Mouse (Mus musculus) embryonic facial prominence, embryonic 12.5 days (tissue): ENCODE data around the gene Mamstr. TPM values are rescaled to one million over a fixed set of nuclear protein-coding genes. Genes with fewer than 3 reads are reported as not detected.
A peak's percentile ranks its signal among the peaks of the same experiment; 100 is the strongest.

ENCODE experiments used
- ATAC-seq: fragments of 200-750 bp; cut with Nextera tagmentation; 2 replicates; pipeline ENCODE4 v1.8.0; 2017; ENCODE audit not compliant: insufficient number of reproducible peaks, insufficient read depth, low FRiP score, low TSS enrichment
- H3K27ac ChIP-seq: fragments of 300-500 bp; sonication (generic); 2 replicates; pipeline ENCODE4 v1.5.1; 2016; ENCODE audit warnings: mild to moderate bottlenecking
- H3K27me3 ChIP-seq: fragments of 300-500 bp; sonication (generic); 2 replicates; pipeline ENCODE4 v1.6.1; 2016; ENCODE audit warnings: mild to moderate bottlenecking, moderate library complexity
- H3K36me3 ChIP-seq: fragments of 300-500 bp; sonication (generic); 2 replicates; pipeline ENCODE4 v1.6.1; 2016; ENCODE audit warnings: mild to moderate bottlenecking
- H3K4me1 ChIP-seq: fragments of 300-500 bp; sonication (generic); 2 replicates; pipeline ENCODE4 v1.6.1; 2016
- H3K4me2 ChIP-seq: fragments of 300-500 bp; sonication (generic); replicated peaks from 2 replicates; pipeline ENCODE4 v1.6.1; 2016; ENCODE audit warnings: mild to moderate bottlenecking, moderate library complexity
- H3K4me3 ChIP-seq: fragments of 300-500 bp; sonication (generic); 2 replicates; pipeline ENCODE4 v1.5.1; 2016; ENCODE audit warnings: mild to moderate bottlenecking
- H3K9ac ChIP-seq: fragments of 300-500 bp; sonication (generic); 2 replicates; pipeline ENCODE4 v1.6.1; 2016; ENCODE audit warnings: mild to moderate bottlenecking, moderate library complexity
- H3K9me3 ChIP-seq: fragments of 300-500 bp; sonication (generic); 2 replicates; pipeline ENCODE4 v1.6.1; 2016; ENCODE audit warnings: mild to moderate bottlenecking, moderate library complexity
- WGBS: fragments of 180-500 bp; shearing (Covaris S2); methylation state at CpG from one replicate; pipeline ENCODE4 v1.1.7; 2016; 5-methylcytosine and 5-hydroxymethylcytosine counted together
- polyA plus RNA-seq: library from polyadenylated mRNA; unstranded; fragments of >200 nt; fragmentation: Nextera tagmentation; extraction: Ambion mirVana; gene quantifications from 2 replicates; pipeline ENCODE4 v1.2.1, GENCODE M21; 2016

Mamstr gene
- polyA plus RNA-seq, 1 experiment from 2014 or later, result 5.4 TPM

GRCm38 (mm10) chr7:45630064-45630907 lies 9.5 kb upstream of the Mamstr start:
- 73% methylated on average over 23 of the region's 23 CpGs for WGBS
- Histone ChIP-seq H3K27ac (no peak overlapping the region), H3K36me3 (no peaks in the 10 kb centered on the region), H3K27me3 (peaks cover 29% of the 10 kb centered on the region), H3K4me2 (no peak overlapping the region), H3K4me1 (peaks cover 9% of the 10 kb centered on the region), H3K9ac (no peak overlapping the region), H3K9me3 (no peaks in the 10 kb centered on the region), H3K4me3 (no peak overlapping the region)
- ATAC-seq, result no peak

DNA sequence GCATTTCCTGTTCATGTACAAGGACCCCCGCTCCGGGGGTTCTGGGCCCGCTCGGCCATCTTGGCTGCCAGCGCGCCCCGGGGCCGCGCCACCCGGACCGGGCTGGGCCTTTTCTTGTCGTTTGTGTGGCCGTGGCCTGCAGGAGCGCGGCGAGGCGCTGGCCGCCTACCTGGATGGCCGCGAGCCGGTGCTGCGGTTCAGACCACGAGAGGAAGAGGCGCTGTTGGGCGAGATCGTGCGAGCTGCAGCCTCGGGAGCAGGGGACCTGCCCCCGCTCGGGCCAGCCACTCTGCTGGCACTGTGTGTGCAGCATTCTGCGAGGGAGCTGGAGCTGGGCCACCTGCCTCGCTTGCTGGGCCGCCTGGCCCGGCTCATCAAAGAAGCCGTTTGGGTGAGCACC lies 7.3 kb upstream of the Mamstr start:
- ATAC-seq, result no peak
- Histone ChIP-seq H3K27ac (0 out of 2 replicates have a peak overlapping the region, but pooled peaks have one; percentile 6), H3K4me1 (peaks cover 9% of the 10 kb centered on the region), H3K4me2 (peak overlapping the region; percentile 54), H3K36me3 (peaks cover 8% of the 10 kb centered on the region; the same call in 1 of the 2 replicates), H3K27me3 (peaks cover 24% of the 10 kb centered on the region), H3K9me3 (no peaks in the 10 kb centered on the region), H3K9ac (peak overlapping the region; percentile 63), H3K4me3 (peak overlapping the region; percentile 30)
- 14% methylated on average over 31 of the region's 35 CpGs for WGBS

DNA sequence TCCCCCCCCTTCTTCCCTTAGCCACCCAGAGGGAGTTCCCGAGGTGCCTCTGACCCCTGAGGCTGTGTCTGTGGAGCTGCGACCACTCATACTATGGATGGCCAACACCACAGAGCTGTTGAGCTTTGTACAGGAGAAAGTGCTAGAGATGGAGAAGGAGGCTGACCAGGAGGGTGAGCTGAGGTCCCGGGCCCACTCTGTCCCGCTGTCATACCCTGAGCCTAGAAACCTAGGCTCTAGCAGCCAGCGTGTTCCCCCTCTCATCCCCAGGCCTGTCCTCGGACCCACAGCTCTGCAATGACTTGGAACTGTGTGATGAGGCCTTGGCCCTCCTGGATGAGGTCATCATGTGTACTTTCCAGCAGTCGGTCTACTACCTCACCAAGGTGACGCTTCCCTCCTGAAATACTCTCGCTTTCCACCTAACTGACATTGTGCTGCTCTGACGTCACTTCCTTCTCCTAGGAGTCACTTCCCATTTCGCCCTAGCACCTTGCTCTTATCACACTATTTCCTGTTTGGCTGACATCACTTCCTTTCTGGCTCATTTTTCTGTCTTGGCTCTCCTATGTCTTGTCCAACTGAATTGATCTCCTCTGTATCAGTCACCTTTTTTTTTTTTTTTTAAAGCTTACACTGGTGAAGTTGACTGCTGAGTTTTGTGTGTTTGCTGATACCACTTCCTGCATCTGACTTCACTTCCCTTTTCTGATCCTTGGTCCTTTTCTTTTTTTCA lies 4.7 kb upstream of the Mamstr start:
- Histone ChIP-seq H3K4me2 (no peak overlapping the region), H3K4me1 (peaks cover 16% of the 10 kb centered on the region), H3K36me3 (peaks cover 8% of the 10 kb centered on the region; the same call in 1 of the 2 replicates), H3K9me3 (no peaks in the 10 kb centered on the region), H3K9ac (no peak overlapping the region), H3K27ac (0 out of 2 replicates have a peak overlapping the region, but pooled peaks have one; percentile 23), H3K27me3 (peaks cover 6% of the 10 kb centered on the region; the same call in 1 of the 2 replicates), H3K4me3 (no peak overlapping the region)
- no peak for ATAC-seq
- 88% methylated on average over 11 of the region's 11 CpGs for WGBS

GRCm38 (mm10) chr7:45635711-45636688 lies 3.8 kb upstream of the Mamstr start:
- Histone ChIP-seq H3K9ac (no peak overlapping the region), H3K36me3 (peaks cover 8% of the 10 kb centered on the region; the same call in 1 of the 2 replicates), H3K9me3 (no peaks in the 10 kb centered on the region), H3K4me1 (peaks cover 17% of the 10 kb centered on the region), H3K4me2 (no peak overlapping the region), H3K27me3 (peaks cover 5% of the 10 kb centered on the region; the same call in 1 of the 2 replicates), H3K4me3 (no peak overlapping the region), H3K27ac (no peak overlapping the region)
- ATAC-seq, result no peak
- WGBS, result 77% methylated on average over 15 of the region's 15 CpGs

- H3K4me2 ChIP-seq, result no peak overlapping the region
- H3K4me3 ChIP-seq, result no peak overlapping the region
- H3K27ac ChIP-seq, result no peak overlapping the region
- H3K27me3 ChIP-seq, result peaks cover 3% of the 10 kb centered on the region; the same call in 1 of the 2 replicates
- H3K36me3 ChIP-seq, result peaks cover 8% of the 10 kb centered on the region; the same call in 1 of the 2 replicates
- no peak for ATAC-seq
- 93% methylated on average over 6 of the region's 6 CpGs for WGBS
- no peaks in the 10 kb centered on the region for H3K9me3 ChIP-seq
- H3K9ac ChIP-seq, result no peak overlapping the region
- peaks cover 28% of the 10 kb centered on the region for H3K4me1 ChIP-seq
Observed at GRCm38 (mm10) chr7:45637710-45638109, 2.1 kb upstream of the Mamstr start.

DNA sequence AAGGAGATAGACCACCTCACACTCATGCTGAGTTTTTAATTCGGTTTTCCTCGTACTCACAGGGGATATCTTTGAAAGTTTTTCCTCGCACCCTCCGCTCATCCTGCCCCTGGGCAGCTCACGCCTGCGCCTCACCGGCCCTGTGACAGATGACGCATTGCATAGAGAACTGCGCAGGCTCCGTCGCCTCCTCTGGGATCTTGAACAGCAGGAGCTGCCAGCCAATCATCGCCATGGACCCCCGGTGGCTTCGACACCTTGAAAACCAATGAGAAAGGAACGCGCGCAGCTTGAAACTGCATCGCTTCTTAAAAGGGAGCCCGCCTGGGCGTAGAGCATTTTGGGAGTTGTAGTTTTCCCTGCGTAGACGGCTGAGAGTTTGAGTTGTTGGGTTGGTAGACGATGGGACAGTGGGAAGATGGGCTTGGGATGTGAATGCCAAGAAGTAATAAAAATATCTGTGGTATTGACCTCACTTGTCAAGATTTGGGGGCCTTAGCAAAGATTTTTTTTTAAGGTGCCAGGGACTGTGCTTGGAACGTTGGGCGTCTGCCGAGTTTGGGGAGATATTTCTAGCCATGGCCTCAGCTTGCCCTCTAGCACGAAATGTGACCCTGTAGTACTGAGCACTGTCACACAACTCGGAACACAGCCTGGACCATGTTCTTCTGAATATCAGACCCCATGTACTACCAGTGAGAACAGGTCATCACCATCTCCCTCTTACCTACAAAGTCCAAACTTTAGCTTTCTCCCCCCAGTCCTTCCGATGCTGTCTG lies 965 bp upstream of the Mamstr start:
- whole genome bisulfite sequencing, result 16% methylated on average over 29 of the region's 29 CpGs
- no peaks in the 10 kb centered on the region for H3K9me3 ChIP-seq
- H3K4me1 ChIP-seq, result peaks cover 28% of the 10 kb centered on the region
- ATAC-seq, result peak; percentile 73; the same call in 1 of the 2 replicates
- peak overlapping the region; percentile 32; the same call in 1 of the 2 replicates for H3K27ac ChIP-seq
- H3K36me3 ChIP-seq, result peaks cover 8% of the 10 kb centered on the region; the same call in 1 of the 2 replicates
- H3K27me3 ChIP-seq, result no peaks in the 10 kb centered on the region
- H3K9ac ChIP-seq, result peak overlapping the region; percentile 33
- peak overlapping the region; percentile 53 for H3K4me2 ChIP-seq
- peak overlapping the region; percentile 29 for H3K4me3 ChIP-seq

GRCm38 (mm10) chr7:45640191-45640957 lies 597 bp downstream of the Mamstr start:
- Histone ChIP-seq H3K4me1 (peaks cover 36% of the 10 kb centered on the region), H3K4me3 (no peak overlapping the region), H3K9me3 (no peaks in the 10 kb centered on the region), H3K36me3 (peaks cover 8% of the 10 kb centered on the region; the same call in 1 of the 2 replicates), H3K27me3 (no peaks in the 10 kb centered on the region), H3K4me2 (0 out of 2 replicates have a peak overlapping the region, but pooled peaks have one; percentile 1), H3K9ac (no peak overlapping the region), H3K27ac (peak overlapping the region; percentile 42; the same call in 1 of the 2 replicates)
- no peak for ATAC-seq
- WGBS, result 72% methylated on average over 19 of the region's 19 CpGs

- H3K9me3 ChIP-seq, result no peaks in the 10 kb centered on the region
- H3K27me3 ChIP-seq, result no peaks in the 10 kb centered on the region
- no peak overlapping the region for H3K27ac ChIP-seq
- H3K4me3 ChIP-seq, result no peak overlapping the region
- no peak overlapping the region; the same call in 1 of the 2 replicates for H3K9ac ChIP-seq
- no peak for ATAC-seq
- peaks cover 36% of the 10 kb centered on the region for H3K4me1 ChIP-seq
- H3K36me3 ChIP-seq, result peaks cover 4% of the 10 kb centered on the region; the same call in 1 of the 2 replicates
- 71% methylated on average over 17 of the region's 17 CpGs for WGBS
- peak overlapping the region; percentile 5 for H3K4me2 ChIP-seq
Observed at GRCm38 (mm10) chr7:45641391-45642040, 1.7 kb downstream of the Mamstr start.

- Histone ChIP-seq H3K9me3 (no peaks in the 10 kb centered on the region), H3K27ac (no peak overlapping the region), H3K4me2 (peak overlapping the region; percentile 68), H3K4me1 (peaks cover 36% of the 10 kb centered on the region), H3K36me3 (no peaks in the 10 kb centered on the region), H3K9ac (no peak overlapping the region), H3K27me3 (no peaks in the 10 kb centered on the region), H3K4me3 (peak overlapping the region; percentile 49; the same call in 1 of the 2 replicates)
- no peak for ATAC-seq
- WGBS, result 82% methylated on average over 5 of the region's 5 CpGs
Observed at GRCm38 (mm10) chr7:45642083-45642482, 2.3 kb downstream of the Mamstr start.
